In the genomic region with DNA sequence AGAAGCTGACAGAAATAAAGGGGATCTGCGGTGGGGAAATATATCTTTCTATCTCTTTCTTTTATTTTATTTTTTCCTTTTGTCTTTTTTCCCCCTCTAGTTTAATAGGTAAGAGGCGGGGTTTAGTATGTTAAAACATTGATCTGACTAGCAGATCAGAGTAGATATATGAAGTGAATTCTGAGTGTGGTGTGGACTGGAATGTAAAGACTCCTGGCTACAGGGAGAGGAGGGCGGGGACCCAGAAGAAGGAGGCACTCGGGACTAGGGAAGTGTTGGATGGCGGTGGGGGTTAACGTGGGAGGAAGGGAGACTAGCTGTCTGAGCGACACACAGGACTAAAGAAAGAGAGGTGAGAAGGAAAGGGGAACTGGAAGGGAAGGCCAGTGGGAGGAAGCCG, we compare ENCODE assay signal across 12 mouse cellular contexts. TPM values are rescaled to one million over a fixed set of nuclear protein-coding genes. Genes with fewer than 3 reads are reported as not detected.
DNase-seq lines count a peak whose midpoint lies in the region; ATAC-seq lines count a peak whose summit lies in the region.
"Had no signal": no experiment of that assay in that cellular context is flagged by ENCODE, and none has a peak within 500 bp of the region (broad histone marks: within the 10 kb centered on the region; RNA-seq: fewer than 3 reads in every experiment).

A gene (plus strand): TSS at position 301 of the 400 bp plus-strand sequence.

- peak within 1 kb of the TSS; percentile 45 for H3K4me2 ChIP-seq in embryonic facial prominence, embryonic 13.5 days
- H3K4me2 ChIP-seq in hindbrain, embryonic 15.5 days = peak within 1 kb of the TSS; percentile 87
- peak within 1 kb of the TSS; percentile 87 for H3K4me2 ChIP-seq in midbrain, embryonic 15.5 days
- H3K4me2 ChIP-seq: heart, embryonic 13.5 days; kidney, embryonic 15.5 days had no signal

- no peak for ATAC-seq in embryonic facial prominence, embryonic 13.5 days (ENCODE audit: insufficient number of reproducible peaks, insufficient read depth, low FRiP score, low TSS enrichment, low read depth)
- no peak for ATAC-seq in hindbrain, embryonic 15.5 days (ENCODE audit: low FRiP score, low read depth)
- no peak for ATAC-seq in midbrain, embryonic 15.5 days (replicated peaks)
- ATAC-seq in cerebellum, adult (ENCODE audit: insufficient number of reproducible peaks, low FRiP score, low TSS enrichment) = no peak

- H3K4me3 ChIP-seq in embryonic facial prominence, embryonic 13.5 days = peak within 1 kb of the TSS; percentile 25; the same call in 1 of the 2 replicates
- H3K4me3 ChIP-seq in hindbrain, embryonic 15.5 days = peak within 1 kb of the TSS; percentile 55
- peak within 1 kb of the TSS; percentile 51 for H3K4me3 ChIP-seq in midbrain, embryonic 15.5 days
- H3K4me3 ChIP-seq: heart, embryonic 13.5 days; kidney, embryonic 15.5 days had no signal

- H3K27me3 ChIP-seq in embryonic facial prominence, embryonic 13.5 days = peaks cover 51% of the 10 kb centered on the region
- peaks cover 33% of the 10 kb centered on the region for H3K27me3 ChIP-seq in hindbrain, embryonic 15.5 days
- H3K27me3 ChIP-seq in midbrain, embryonic 15.5 days (replicated peaks) = peaks cover 30% of the 10 kb centered on the region

- no peak within 1 kb of the TSS for H3K9ac ChIP-seq in embryonic facial prominence, embryonic 13.5 days
- H3K9ac ChIP-seq in hindbrain, embryonic 15.5 days = peak within 1 kb of the TSS; percentile 44
- H3K9ac ChIP-seq in midbrain, embryonic 15.5 days = peak within 1 kb of the TSS; percentile 48
- H3K9ac ChIP-seq: heart, embryonic 13.5 days; kidney, embryonic 15.5 days had no signal

- no peaks in the 10 kb centered on the region for H3K9me3 ChIP-seq in embryonic facial prominence, embryonic 13.5 days
- no peaks in the 10 kb centered on the region for H3K9me3 ChIP-seq in hindbrain, embryonic 15.5 days
- H3K9me3 ChIP-seq in midbrain, embryonic 15.5 days = no peaks in the 10 kb centered on the region
- H3K9me3 ChIP-seq: heart, embryonic 13.5 days; kidney, embryonic 15.5 days had no signal

- 4% methylated on average over 8 of the region's 8 CpGs for WGBS in embryonic facial prominence, embryonic 13.5 days
- WGBS in hindbrain, embryonic 15.5 days = 5% methylated on average over 8 of the region's 8 CpGs
- 7% methylated on average over 8 of the region's 8 CpGs for WGBS in midbrain, embryonic 15.5 days

- H3K27ac ChIP-seq in embryonic facial prominence, embryonic 13.5 days = no peak within 1 kb of the TSS
- H3K27ac ChIP-seq in hindbrain, embryonic 15.5 days (replicated peaks) = no peak within 1 kb of the TSS
- H3K27ac ChIP-seq in midbrain, embryonic 15.5 days = no peak within 1 kb of the TSS
- H3K27ac ChIP-seq: heart, embryonic 13.5 days; kidney, embryonic 15.5 days had no signal

- DNase-seq in layer of hippocampus, adult 8-10 months (ENCODE audit: low spot score in 2 of 2) = no peak
- DNase-seq in layer of hippocampus, adult 9-11 months = no peak
- no peak for DNase-seq in gastrocnemius, postnatal 10 days
- DNase-seq in heart, adult 8-10 months (ENCODE audit: low spot score) = no peak

- no peaks in the 10 kb centered on the region for H3K36me3 ChIP-seq in embryonic facial prominence, embryonic 13.5 days
- no peaks in the 10 kb centered on the region for H3K36me3 ChIP-seq in hindbrain, embryonic 15.5 days
- no peaks in the 10 kb centered on the region for H3K36me3 ChIP-seq in midbrain, embryonic 15.5 days (replicated peaks)
- H3K36me3 ChIP-seq: heart, embryonic 13.5 days; kidney, embryonic 15.5 days had no signal

- peaks cover 10% of the 10 kb centered on the region for H3K4me1 ChIP-seq in embryonic facial prominence, embryonic 13.5 days
- peaks cover 16% of the 10 kb centered on the region for H3K4me1 ChIP-seq in hindbrain, embryonic 15.5 days (replicated peaks)
- H3K4me1 ChIP-seq in midbrain, embryonic 15.5 days = peaks cover 11% of the 10 kb centered on the region; the same call in 1 of the 2 replicates
- H3K4me1 ChIP-seq: heart, embryonic 13.5 days; kidney, embryonic 15.5 days had no signal

RNA-seq across cellular contexts. Expression of the gene that starts here (rescaled TPM):
- 10 to 100 TPM; 22.7 to 39.0 (median 31.3) TPM for total RNA-seq in layer of hippocampus, adult 8-10 months (2022)
- 0.10 and 0.13 TPM in 2 replicates for polyA plus RNA-seq in embryonic facial prominence, embryonic 13.5 days (2015; fragmentation: Nextera tagmentation; extraction: Ambion mirVana)
- polyA plus RNA-seq in hindbrain, embryonic 15.5 days (2015; fragmentation: Nextera tagmentation; extraction: Ambion mirVana) = 4.1 and 4.8 TPM in 2 replicates
- polyA plus RNA-seq in midbrain, embryonic 15.5 days (2015; fragmentation: Nextera tagmentation; extraction: Ambion mirVana) = 2.6 and 3.2 TPM in 2 replicates
- total RNA-seq in gastrocnemius, postnatal 10 days (2021) = not detected
- total RNA-seq in heart, adult 8-10 months (2022) = not detected
- polyA plus RNA-seq: C2C12; heart, embryonic 13.5 days; kidney, embryonic 15.5 days; liver, embryonic 16.5 days had no signal

Comparison
In these comparisons a context has a peak if more than half of its experiments do, and no peak if none do; other contexts are left out.
1. RNA of the gene that starts here (total RNA-seq): 22.7 to 39.0 TPM in layer of hippocampus, adult 8-10 months; not detected in gastrocnemius, postnatal 10 days and not detected in heart, adult 8-10 months; every median in the first group is over 10 times any median in the second.
2. Peak in every context shown above with its lines, with median percentiles within 50 percentile points of each other: H3K4me2 ChIP-seq and H3K4me3 ChIP-seq.